Mouse (Mus musculus) thymus, adult 2 months (tissue): Measurements from ENCODE around the gene Pfkfb4. TPM values are rescaled to one million over a fixed set of nuclear protein-coding genes. Genes with fewer than 3 reads are reported as not detected.

Source experiments
- DNase-seq: peaks from one replicate; pipeline ENCODE4 v3.0.0; 2021
- H3K27ac ChIP-seq: fragments of 200-500 bp; 2 replicates; pipeline ENCODE4 v1.5.1; 2012; ENCODE audit warnings: low read length, control low read depth; ENCODE audit not compliant: control insufficient read depth, insufficient read depth
- H3K27me3 ChIP-seq: fragments of 200-500 bp; 2 replicates; pipeline ENCODE4 v1.6.1; 2012; ENCODE audit warnings: mild to moderate bottlenecking, low read length, moderate library complexity, mixed read lengths; ENCODE audit not compliant: control insufficient read depth, insufficient read depth
- H3K36me3 ChIP-seq: fragments of 200-500 bp; 2 replicates; pipeline ENCODE4 v1.6.1; 2012; ENCODE audit warnings: mild to moderate bottlenecking, low read length, moderate library complexity; ENCODE audit not compliant: control insufficient read depth, insufficient read depth
- H3K4me1 ChIP-seq: fragments of 200-500 bp; replicated peaks from 2 replicates; pipeline ENCODE4 v1.6.1; 2012; ENCODE audit warnings: low read length; ENCODE audit not compliant: control insufficient read depth, insufficient read depth
- H3K4me3 ChIP-seq: fragments of 200-500 bp; 2 replicates; pipeline ENCODE4 v1.5.1; 2012; ENCODE audit warnings: mild to moderate bottlenecking, low read length, control low read depth, moderate library complexity; ENCODE audit not compliant: control insufficient read depth, insufficient read depth
- CTCF ChIP-seq: fragments of 200-500 bp; IDR thresholded peaks from 2 replicates; pipeline ENCODE4 v1.5.1; 2012; ENCODE audit warnings: mild to moderate bottlenecking, control low read depth, low read length, moderate library complexity, borderline replicate concordance; ENCODE audit not compliant: control insufficient read depth, poor library complexity, insufficient read depth; ENCODE audit errors: extremely low read depth
- POLR2A ChIP-seq: fragments of 200-500 bp; IDR thresholded peaks from 2 replicates; pipeline ENCODE4 v1.6.1; 2012; ENCODE audit warnings: mild to moderate bottlenecking, low read length, control low read depth, moderate library complexity; ENCODE audit not compliant: control insufficient read depth, poor library complexity, insufficient read depth; ENCODE audit errors: extremely low read depth
- WGBS: fragments of 180-500 bp; shearing (Covaris S2); methylation state at CpG from one replicate; pipeline ENCODE4 v1.1.7; 2018; 5-methylcytosine and 5-hydroxymethylcytosine counted together
- polyA plus RNA-seq: library from polyadenylated mRNA; depleted of rRNA; stranded (reverse); fragments of >200 nt; gene quantifications from 2 replicates; pipeline ENCODE4 v1.2.3, GENCODE M21; 2012

Pfkfb4 gene
- polyA plus RNA-seq, 1 experiment, result 13.4 TPM

- no peak for DNase-seq
- 42% methylated on average over 11 of the region's 11 CpGs for WGBS
- no peaks in the 10 kb centered on the region for H3K36me3 ChIP-seq
Measured at GRCm38 (mm10) chr9:109016973-109017604, 25.5 kb downstream of the Pfkfb4 start.

GRCm38 (mm10) chr9:109021428-109021827 lies 29.9 kb downstream of the Pfkfb4 start:
- H3K4me1 ChIP-seq, result peaks cover 13% of the 10 kb centered on the region
- no peak for DNase-seq
- no peak overlapping the region for H3K27ac ChIP-seq
- no peaks in the 10 kb centered on the region for H3K36me3 ChIP-seq
- H3K4me3 ChIP-seq, result no peak overlapping the region
- H3K27me3 ChIP-seq, result no peaks in the 10 kb centered on the region
- 40% methylated on average over 4 of the region's 4 CpGs for WGBS
- TF ChIP-seq CTCF (no peak), POLR2A (no peak)

More at GRCm38 (mm10) chr9:109016973-109017604, 25.5 kb downstream of the Pfkfb4 start:
- no peak for TF ChIP-seq POLR2A
- TF ChIP-seq CTCF, result no peak
- Histone ChIP-seq H3K27ac (no peak overlapping the region), H3K4me3 (no peak overlapping the region), H3K27me3 (no peaks in the 10 kb centered on the region), H3K4me1 (peaks cover 2% of the 10 kb centered on the region; the same call in 1 of the 2 replicates)

- no peaks in the 10 kb centered on the region for H3K27me3 ChIP-seq
- H3K4me3 ChIP-seq, result no peak overlapping the region
- no peaks in the 10 kb centered on the region for H3K36me3 ChIP-seq
- no peak for DNase-seq
- no peak for TF ChIP-seq POLR2A
- no peak for TF ChIP-seq CTCF
- H3K4me1 ChIP-seq, result peaks cover 13% of the 10 kb centered on the region
- peak overlapping the region; percentile 51 for H3K27ac ChIP-seq
- WGBS, result 63% methylated on average over 17 of the region's 17 CpGs
Measured at GRCm38 (mm10) chr9:109022866-109023685, 31.5 kb downstream of the Pfkfb4 start.

GRCm38 (mm10) chr9:109027521-109027920 lies 35.9 kb downstream of the Pfkfb4 start:
- no peak overlapping the region for H3K27ac ChIP-seq
- WGBS, result 85% methylated on average over 8 of the region's 8 CpGs

GRCm38 (mm10) chr9:109028421-109028820 lies 36.8 kb downstream of the Pfkfb4 start:
- H3K4me1 ChIP-seq, result peaks cover 6% of the 10 kb centered on the region; the same call in 1 of the 2 replicates
- H3K4me3 ChIP-seq, result no peak overlapping the region
- TF ChIP-seq CTCF (no peak), POLR2A (no peak)
- no peak for DNase-seq
- H3K27me3 ChIP-seq, result no peaks in the 10 kb centered on the region
- no peaks in the 10 kb centered on the region for H3K36me3 ChIP-seq
- WGBS, result 98% methylated on average over 3 of the region's 3 CpGs
- H3K27ac ChIP-seq, result no peak overlapping the region

More at GRCm38 (mm10) chr9:109027521-109027920, 35.9 kb downstream of the Pfkfb4 start:
- H3K36me3 ChIP-seq, result no peaks in the 10 kb centered on the region
- no peak overlapping the region for H3K4me3 ChIP-seq
- TF ChIP-seq CTCF (no peak), POLR2A (no peak)
- H3K27me3 ChIP-seq, result no peaks in the 10 kb centered on the region
- no peak for DNase-seq
- peaks cover 11% of the 10 kb centered on the region; the same call in 1 of the 2 replicates for H3K4me1 ChIP-seq

GRCm38 (mm10) chr9:109028919-109029318 lies 37.3 kb downstream of the Pfkfb4 start:
- H3K27me3 ChIP-seq, result no peaks in the 10 kb centered on the region
- TF ChIP-seq CTCF (no peak), POLR2A (no peak)
- 72% methylated on average over 5 of the region's 5 CpGs for WGBS
- peaks cover 3% of the 10 kb centered on the region; the same call in 1 of the 2 replicates for H3K4me1 ChIP-seq
- no peak overlapping the region for H3K27ac ChIP-seq
- DNase-seq, result no peak
- no peaks in the 10 kb centered on the region for H3K36me3 ChIP-seq
- H3K4me3 ChIP-seq, result no peak overlapping the region
